Mouse (Mus musculus) fat pad, adult 2 months (tissue): Measurements from ENCODE around the gene Ptpn1.

ENCODE experiments used
- DNase-seq: peaks from one replicate; pipeline ENCODE4 v3.0.0-alpha.2; 2011; ENCODE audit warnings: low read depth, low spot score; ENCODE audit errors: extremely low read depth

Gene Ptpn1

DNA sequence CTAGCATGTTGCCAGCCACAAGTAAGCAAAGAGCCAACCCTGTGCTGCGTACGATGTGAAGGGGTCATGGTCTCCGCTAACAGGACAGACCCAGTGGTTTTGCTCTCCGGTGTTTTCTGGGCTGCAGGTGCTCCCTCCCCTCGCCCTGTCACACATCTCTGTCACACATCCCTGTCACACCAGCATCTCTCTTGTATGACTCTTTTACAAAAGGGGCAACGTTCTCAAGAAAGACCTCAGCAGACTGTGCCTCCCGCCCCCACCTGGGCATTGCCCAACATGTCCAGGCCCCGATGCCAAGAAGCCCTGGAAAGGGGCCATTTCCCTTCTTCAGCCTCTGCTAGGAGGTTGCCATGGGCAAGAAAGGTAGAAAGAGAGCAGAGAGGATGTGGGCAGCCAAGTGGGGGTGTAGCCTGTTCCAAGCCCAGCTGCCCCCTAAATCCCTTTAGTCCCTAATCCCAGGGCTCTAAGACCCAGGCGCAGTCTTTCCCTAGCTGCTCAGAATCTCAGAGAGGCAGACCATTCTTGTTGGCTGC is 10.8 kb upstream of the Ptpn1 start:
- no peak for DNase-seq

DNA sequence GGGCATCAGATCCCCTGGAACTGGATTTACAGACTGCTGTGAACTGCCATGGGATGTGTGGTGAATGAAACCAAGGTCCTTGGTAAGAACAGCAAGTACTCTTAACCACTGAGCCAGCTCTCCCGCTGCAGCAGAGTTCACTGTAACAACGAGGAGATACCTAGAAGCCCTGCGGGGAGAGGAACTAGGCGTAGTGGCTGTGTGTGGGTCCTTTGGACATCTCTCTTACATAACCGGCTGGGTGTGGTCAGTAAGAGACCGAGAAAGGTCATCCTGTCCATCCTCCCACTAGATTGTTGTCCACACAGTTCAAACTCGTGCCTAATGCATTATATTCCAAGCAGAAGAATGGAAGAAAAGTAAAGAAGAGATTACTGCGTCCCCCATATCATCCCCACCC is 10.0 kb upstream of the Ptpn1 start:
- no peak for DNase-seq

DNA sequence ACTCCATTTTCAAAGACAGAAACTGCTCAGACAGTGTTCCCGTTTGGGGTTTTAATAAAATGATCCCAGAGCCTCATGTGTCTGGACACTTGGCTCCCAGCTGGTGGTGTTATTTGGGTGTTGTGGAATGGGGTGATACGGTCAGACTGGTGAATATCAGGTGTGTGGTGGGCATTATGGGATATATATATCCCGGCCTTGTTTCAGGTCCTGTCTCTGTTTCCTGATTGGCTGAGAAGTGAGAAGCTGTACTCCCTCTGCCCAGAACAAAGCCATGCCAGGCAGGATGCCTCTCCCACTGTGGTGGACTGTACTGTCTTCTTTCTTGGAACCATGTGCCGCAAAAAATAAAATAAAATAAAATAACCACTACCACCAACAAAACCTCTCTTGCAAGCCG is 7.8 kb upstream of the Ptpn1 start:
- no peak for DNase-seq

DNA sequence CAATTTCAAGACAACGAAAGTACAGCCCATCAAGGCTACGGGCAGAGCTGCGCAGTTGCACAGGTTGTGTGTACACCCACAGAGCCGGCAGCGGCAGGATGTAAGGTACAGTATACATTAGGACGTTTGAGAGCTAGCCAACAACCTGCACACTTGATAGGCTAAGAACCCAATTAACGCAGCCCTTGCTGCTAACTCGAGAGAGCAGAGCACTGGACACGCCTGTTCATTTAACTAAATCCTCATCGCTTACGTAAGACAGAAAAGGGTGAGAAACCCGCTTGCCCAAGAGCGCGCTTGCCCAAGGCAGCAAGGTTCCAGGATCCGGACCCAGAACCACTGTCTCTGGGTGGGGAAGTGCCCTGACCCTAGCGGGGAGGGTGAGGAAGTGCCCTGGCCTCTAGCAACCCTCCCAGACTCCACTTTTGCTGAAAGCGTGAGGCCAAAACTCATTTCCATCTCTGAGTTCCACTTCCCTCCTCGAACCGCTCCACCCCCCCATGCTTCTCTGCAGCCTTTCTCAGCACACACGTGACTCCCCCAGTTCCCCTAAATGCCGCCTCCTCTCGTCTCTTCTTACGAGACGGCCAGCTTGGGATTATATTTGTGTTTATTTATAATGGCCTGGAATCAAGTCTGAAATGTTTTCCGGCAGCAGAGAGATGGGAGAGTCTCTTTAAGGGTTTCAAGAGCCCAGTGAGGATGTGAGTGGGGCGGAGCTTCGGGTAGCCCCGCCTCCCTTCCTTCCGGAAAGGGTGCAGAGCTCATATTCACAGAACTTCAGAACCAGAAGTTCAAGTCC is 6.9 kb upstream of the Ptpn1 start:
- DNase-seq, result peak; percentile 98

DNA sequence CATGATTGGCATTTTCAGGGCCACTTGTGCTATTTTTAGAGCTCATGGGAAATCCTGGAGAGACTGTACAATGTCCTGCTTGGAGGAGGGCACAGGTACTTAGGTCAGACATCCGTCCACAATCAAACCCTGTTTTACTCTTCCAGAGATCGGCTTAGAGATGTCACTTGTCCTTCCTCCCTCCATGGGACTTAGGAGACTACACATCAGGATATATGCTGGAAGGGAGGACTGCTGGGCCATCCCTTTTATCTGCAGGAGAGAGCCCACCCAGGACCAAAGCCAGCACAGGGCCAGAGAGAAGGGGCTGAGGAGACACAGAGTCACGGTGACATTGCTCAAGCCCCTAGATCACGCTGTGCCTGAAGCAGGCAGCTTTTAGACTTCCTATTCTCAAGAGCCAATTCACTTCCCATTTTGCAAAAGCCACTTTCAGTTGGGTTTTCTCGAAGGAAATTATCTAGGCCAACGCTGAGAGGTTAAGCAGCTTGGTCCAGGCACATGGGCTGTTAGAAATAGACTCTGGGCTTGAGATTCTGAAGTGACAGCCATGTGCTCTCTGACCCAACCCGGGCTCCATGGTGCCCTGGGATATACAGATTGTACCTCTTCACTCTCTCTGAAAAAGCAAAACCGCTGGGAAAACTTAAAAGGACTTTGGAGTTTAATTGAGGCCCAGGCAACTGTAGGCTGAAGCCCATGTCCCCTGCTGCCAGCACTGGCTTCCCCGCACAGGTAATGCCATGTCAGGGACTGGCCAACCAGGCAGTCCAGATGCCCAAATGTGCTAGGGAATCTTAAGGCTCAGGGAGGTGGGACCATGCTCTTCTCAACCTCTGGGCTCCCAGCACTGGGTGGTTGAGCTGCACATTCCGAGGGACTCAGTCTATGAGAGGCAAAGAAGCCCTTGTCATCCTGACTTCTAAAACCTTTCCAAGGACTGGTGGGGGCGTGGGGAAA is 5.7 kb upstream of the Ptpn1 start:
- no peak for DNase-seq

DNA sequence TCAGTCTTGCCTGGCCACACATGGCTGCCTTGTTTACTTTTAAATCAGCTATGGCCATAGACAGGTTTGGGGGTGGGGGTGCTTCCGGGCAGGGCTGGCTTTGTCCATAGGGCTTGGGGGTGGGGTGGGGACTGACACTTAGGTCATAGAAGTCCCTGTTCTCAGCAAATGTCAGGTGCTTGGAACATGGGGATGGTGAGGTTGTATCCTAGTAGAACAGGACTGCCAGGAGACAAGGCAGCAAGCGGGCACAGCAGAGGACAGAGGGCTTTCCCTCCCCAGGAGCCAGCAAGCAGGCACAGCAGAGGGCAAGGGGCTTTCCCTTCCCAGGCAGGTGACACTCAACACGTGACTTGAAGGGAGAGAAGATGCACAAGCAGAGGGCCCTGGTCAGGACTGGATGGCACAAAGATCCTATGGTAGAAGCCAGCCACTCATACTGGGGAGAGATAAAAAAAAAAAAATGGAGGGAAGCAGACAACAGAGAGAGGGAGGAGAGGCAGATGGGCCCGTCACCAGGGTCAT is 3.8 kb upstream of the Ptpn1 start:
- DNase-seq, result no peak

DNA sequence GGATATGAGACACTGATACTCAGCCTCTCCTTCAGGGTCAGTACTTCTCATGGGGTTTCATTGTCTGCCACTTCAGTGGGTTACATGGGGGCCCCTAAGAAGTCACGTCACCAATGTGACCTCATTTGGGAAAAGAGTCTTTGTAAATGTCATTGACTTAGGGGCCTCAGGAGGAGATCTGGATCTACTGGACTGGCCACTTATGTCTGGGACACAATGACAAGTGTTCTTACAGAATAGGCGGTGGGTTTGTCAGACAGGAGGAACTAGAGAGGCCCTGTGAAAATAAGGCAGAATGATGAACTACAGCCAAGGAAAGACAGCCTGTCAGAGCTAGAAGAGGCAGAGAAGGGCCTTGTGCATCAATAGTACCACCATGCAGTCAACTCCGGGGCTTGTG is 2.9 kb upstream of the Ptpn1 start:
- no peak for DNase-seq

DNA sequence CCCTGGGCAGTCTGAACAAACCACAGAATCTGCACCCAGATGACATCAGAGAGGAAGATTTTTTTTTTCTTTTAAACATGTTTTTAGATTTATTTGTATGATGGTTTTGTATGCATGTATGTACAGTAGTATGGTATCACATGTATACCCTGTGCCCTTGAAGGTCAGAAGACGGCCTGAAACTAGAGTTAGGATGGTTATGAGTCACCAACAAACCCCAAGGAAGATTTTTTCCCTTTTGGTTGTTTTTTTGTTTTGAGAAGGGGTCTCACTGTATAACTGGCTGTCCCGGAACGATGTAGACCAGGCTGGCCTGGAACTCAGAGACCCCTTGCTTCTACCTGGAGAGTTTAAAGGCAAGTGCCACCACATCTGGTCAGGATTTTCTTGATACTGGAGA is 882 bp upstream of the Ptpn1 start:
- DNase-seq, result no peak

DNA sequence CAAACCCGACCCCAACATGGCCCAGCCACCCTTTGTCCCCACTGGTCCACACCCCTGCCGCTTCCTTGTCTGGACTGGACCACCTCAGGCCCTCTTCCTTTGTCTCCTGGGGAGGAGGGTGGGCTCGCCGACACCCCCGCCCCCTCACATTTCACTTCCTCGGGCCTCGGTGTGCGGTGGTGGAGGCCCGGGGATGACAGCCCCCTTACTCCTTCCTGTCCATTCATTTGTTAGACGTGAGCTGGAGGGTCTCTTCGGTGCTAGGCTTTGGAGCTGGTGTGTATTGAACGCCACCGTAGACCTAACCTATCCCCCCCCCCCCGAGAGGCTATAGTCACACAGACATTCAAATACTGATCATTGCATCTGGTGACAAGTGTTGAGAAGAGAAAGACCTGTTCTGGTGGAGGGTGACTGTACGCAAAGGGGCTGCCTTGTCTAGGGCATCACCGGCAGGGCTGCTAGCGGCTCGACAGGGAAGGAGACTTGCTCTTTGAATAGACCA is 922 bp downstream of the Ptpn1 start:
- DNase-seq, result no peak

DNA sequence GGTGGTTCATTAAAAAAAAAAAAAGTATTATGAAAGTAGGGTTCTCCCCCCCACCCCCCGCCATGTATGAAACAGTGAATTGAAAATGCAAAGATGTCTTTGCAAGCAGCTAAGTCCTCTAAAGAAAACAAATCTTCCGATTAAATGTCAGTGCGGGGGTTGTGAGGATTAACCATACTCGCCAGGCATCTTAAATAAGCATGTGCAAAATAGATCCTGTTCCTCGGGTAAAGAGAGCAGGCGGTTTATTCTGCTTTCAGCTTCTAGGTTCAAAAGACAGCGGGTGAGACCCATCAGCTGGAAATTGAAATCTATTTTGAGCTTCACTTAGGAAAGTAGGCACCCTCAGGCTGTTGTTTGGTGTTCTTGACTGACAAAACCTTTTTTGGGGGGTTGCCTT is 1.5 kb downstream of the Ptpn1 start:
- DNase-seq, result peak; percentile 40

DNA sequence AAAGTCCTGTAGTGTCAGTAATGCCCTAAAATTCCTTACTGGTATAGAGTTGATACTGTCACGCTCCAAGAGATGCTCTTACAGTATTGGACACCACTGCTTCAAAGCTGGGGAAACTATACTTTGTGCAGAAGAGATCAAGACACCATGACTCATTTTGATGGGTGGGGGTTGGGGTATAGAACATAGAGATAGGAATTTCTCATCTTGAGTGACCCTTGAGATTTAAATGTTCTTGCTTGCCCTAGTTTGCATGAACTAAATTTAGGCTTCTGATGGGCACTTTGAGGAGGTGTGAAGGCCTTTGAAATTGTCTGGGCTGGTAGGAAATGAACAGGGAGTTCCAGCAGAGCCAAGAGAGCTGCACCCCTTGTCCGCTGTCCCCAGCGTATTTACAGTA is 4.1 kb downstream of the Ptpn1 start:
- no peak for DNase-seq

DNA sequence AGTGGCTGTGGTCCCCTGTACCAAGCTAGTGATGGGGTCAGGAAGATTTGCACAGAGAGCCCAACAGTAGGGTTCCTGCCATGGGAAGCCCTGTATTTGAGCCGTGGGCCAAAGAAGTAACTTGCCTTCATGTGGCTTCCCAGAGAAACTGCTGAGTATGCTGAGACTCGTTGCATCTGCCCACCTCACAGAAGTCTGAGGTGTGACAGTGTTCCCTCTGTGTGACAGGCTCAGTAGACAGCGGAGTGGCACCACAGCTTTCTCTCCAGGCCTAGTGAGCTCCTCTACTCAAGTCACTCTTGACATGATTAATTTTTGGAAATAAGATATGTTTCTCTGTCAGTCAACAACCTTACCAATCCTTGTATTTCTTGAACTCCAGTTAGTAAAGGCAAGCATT is 6.9 kb downstream of the Ptpn1 start:
- DNase-seq, result no peak

DNA sequence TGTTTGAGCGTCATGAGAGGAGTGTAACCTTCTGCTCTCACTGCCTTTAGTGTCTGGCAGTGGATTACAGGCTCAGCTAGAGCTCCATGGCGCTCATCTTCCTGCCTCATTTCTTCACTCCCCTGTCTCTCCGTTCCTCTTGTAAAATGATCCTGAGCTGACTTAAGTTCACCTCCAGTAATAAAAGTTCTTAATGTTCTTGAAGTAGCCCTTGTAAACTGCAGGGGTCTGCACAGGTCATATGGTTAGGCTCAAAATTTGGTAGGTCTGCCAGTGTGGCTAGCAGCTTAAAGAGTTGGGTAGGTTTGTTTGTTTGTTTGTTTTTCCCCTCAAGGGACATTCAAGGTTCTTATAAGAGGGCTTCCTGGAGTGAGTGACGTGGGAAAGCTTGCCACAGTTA is 7.3 kb downstream of the Ptpn1 start:
- DNase-seq, result no peak

DNA sequence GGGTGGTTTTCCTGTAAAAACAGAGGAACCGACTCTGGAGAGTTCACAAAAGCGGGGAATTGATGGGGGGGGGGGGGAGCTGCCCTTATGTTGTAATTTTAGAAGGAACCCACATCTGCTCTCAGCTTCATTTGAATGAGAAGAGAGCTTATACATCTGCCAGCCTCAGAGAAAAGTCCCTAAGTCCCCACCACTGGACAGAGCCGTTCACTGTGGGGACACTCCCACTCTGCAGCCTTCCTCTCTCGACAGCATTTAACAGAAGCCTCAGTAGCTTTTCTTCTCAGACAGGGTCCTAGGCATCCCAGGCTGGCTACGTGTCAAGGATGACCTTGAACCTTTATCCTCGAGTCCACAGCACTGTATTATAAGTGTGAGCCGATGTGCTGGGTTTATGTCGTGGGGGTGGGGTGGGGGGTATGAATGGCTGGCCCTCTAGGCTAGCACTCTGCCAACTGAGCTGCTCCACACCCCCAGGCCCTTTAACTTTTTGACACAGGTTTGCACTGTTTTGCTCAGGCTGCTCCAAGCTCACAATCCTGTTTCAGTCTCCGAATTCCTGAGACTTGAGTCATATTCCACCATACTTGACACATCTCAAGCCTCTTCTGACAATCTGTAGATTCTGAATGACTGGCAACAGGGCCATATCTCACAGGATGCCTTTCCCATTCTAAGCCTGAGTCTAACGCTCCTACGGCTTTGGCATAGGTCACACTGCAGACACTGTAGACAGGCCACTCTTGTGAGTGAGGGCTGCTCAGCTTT is 8.0 kb downstream of the Ptpn1 start:
- DNase-seq, result no peak

DNA sequence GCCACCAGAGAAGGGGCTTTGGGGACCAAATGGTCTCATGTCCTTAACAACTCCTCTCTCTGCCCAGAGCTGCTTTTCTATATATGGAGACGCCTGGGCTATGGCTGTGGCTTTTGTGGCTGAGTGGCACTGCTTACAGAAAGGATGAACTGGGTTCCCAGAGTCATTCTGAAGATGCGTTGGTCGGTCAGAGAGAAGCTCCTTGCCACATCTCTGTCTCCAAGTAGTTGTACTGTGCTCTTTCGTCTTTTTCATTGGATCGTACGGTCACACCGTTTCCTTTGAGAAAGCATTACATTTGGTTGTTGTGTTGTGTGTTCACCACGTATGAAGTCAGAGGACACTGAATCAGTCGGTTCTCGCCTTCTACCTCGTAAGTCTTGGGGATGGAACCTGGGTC is 8.8 kb downstream of the Ptpn1 start:
- DNase-seq, result no peak

DNA sequence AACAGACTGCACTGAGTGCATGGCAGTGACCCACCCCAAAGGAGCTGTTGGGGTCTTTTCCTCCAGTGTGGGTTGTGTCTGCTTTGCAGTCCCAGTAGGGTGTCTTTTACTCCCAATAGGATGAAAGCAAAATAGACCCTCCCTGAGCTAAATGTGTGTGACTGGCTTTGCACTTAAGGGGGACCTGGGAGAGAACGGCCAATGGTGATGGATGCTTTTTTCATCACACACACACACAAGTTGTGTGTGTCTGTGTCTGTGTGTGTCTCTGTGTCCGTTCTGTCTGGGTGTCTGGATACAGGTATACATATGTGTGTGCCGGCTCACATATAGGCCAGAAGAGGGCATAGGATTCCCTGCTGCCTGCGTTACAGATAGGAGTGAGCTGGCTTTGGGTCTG is 9.5 kb downstream of the Ptpn1 start:
- DNase-seq, result no peak

DNA sequence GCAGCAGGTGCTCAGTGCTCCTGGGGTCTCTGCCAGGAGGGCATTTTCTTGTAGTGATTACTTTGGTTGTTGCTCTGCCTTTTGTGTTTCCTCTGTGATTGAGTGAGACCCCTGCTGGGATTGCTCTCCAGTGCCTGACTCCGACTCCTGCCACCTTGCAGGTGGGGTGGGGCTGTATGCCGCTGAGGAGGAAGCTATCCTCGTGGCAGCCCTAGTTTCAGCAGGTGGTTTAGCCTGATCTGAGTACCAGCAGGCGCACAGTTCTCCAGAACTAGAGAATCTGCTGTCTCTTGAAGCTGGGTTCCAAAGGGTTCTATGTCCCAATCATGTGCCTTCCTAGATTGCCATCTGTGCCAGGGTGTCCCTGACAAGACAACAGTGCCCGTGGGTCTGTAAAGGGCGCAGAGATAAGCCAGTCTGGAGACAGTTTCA is 9.9 kb downstream of the Ptpn1 start:
- DNase-seq, result no peak

DNA sequence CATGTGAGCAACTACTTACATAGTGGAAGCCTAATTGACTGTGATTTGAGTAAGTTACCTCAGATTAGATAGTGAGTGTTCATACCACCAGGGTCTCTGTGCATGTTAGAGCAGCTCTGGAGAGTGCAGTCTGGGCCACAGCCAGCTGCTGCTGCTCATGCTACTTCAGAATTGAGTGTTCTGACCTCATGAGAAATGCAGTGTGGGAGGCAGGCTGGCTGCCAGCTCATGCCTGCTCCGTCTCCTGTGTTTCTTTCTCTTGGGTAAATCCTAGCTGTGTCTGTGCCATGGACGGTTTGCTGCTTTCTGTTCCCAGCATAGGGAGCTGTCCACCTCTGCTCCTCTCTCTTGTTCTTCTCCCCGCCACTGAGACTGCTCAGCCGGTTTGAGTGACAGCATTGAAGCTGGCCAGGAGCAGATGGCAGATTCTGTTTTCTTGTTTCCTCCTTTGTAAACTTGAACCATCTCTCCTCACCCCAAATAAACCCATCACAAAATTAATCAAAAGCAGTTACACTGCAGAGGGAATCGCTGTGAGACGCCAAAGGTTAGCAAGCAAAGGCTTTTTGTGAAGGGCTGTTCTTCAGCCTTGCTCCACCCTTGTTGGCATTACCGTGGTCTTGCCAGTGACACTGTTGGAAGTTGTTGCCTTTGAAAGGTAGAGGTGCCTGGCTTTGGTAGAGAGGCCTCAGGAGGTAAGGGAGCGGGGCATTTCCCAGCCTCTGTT is 10.5 kb downstream of the Ptpn1 start:
- DNase-seq, result peak; percentile 82

DNA sequence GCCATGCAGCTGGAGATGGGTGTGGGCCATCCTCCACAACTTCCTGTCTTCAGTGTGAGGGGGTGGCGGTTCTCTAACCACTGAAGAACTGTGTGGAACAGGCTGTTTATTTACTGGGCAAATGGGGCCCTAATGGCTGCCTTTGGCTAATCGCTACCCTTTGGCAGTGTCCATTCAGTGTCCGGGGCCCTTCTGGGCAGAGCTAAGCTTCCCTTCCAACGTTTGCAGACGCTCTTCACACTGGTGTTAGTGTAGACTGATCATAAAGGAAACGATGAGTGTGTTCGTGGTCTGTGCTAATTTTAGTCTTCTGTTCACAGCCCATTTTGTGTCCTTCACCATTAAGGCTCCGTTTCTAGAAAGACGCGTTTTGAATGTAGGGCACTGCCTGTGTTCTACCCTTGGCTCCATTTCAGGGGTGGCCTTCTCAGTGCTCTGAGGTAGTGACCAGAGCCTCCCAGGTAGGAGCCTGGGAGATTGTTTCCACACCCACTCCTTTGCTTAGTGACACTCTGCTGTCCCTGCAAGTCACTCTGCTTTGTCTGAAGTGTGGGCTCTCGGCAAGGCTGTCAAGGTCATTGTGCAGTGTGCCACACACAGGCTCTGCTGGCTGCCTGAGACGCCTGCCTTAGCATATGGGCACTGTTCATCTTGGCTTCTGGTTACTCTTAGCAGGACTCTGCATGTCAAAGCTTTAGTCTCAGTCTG is 11.2 kb downstream of the Ptpn1 start:
- DNase-seq, result no peak
